Mouse (Mus musculus): ENCODE measurements around the gene Lyg1.
"Not testable (repeated sequence)": the region's sequence is repeated elsewhere in the genome, so short reads cannot be mapped to it uniquely, and the experiment has no call there.

Lyg1 gene

GRCm38 (mm10) chr1:37957659-37958058 is at the start of gene Lyg1:
Gene Lyg1, minus strand, starts transcription at chr1:37957759.
- in situ Hi-C loops (cut with MboI; ENCODE audit: low sequenced_read_pairs), result no loop called here

GRCm38 (mm10) chr1:38006741-38007140 is 49.2 kb upstream of the Lyg1 start:
- in situ Hi-C loops (cut with MboI; ENCODE audit: low sequenced_read_pairs), result no loop called here

DNA sequence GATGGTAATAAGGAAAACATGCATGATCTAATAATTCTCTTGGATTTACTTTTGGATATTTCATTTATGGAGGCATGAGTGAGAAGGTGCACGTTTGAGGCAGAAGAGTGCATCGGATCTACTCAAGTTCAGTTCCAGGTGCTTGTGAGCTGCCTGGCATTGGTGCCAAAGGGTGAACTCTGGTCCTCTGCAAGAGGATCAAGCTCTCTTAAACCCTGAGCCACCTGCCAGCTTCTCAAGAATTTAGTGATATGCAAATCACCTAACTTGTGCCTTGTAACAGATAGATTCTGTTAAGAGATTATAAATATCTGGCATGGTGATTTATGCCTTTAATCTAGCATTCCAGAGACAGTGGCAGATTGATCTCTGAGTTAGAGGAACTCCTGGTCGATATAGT is 45.5 kb upstream of the Lyg1 start:
- in situ Hi-C loops (cut with MboI; ENCODE audit: low sequenced_read_pairs), result no loop called here

DNA sequence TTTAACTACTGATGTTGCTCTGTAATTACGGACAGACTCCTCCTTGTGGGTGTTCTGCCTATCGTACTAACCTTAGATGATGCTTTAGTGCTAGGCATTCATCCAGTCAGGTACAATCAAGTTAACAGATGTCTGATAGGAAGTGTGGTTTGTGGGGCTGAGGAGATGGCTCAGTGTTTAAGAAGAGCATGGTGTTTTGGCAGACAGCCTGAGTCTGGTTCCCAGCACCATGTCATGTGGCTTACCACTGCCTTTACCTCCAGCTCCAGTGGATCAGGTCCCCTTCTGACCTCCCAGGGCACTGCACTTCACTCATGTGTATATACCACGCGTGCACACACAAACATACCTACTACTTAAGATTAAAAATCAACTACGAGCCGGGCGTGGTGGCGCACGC is 44.4 kb upstream of the Lyg1 start:
- in situ Hi-C loops (cut with MboI; ENCODE audit: low sequenced_read_pairs), result no loop called here

- in situ Hi-C loops (cut with MboI; ENCODE audit: low sequenced_read_pairs), result no loop called here
These were observed 43.3 kb upstream of the Lyg1 start for GRCm38 (mm10) chr1:38000844-38001243.

- in situ Hi-C loops (cut with MboI; ENCODE audit: low sequenced_read_pairs), result no loop called here
These were observed 42.0 kb upstream of the Lyg1 start for GRCm38 (mm10) chr1:37999552-37999951.

GRCm38 (mm10) chr1:37998371-37999199 is 41.0 kb upstream of the Lyg1 start:
- in situ Hi-C loops (cut with MboI; ENCODE audit: low sequenced_read_pairs), result no loop called here

GRCm38 (mm10) chr1:37997867-37998266 is 40.3 kb upstream of the Lyg1 start, which contains the start of the genes Txndc9 and Eif5b:
Gene Txndc9, minus strand, starts transcription at chr1:37997893.
Gene Eif5b, plus strand, starts transcription at chr1:37998010.
- in situ Hi-C loops (cut with MboI; ENCODE audit: low sequenced_read_pairs), result no loop called here

- in situ Hi-C loops (cut with MboI; ENCODE audit: low sequenced_read_pairs), result no loop called here
These were observed 39.4 kb upstream of the Lyg1 start for GRCm38 (mm10) chr1:37996877-37997484.

- in situ Hi-C loops (cut with MboI; ENCODE audit: low sequenced_read_pairs), result no loop called here
These were observed 38.7 kb upstream of the Lyg1 start for GRCm38 (mm10) chr1:37996226-37996625.

- in situ Hi-C loops (cut with MboI; ENCODE audit: low sequenced_read_pairs), result no loop called here
These were observed 30.3 kb upstream of the Lyg1 start for GRCm38 (mm10) chr1:37987856-37988255.

GRCm38 (mm10) chr1:37985764-37986323 is 28.3 kb upstream of the Lyg1 start:
- in situ Hi-C loops (cut with MboI; ENCODE audit: low sequenced_read_pairs), result no loop called here

GRCm38 (mm10) chr1:37984326-37984725 is 26.8 kb upstream of the Lyg1 start:
- in situ Hi-C loops (cut with MboI; ENCODE audit: low sequenced_read_pairs), result no loop called here

- in situ Hi-C loops (cut with MboI; ENCODE audit: low sequenced_read_pairs), result no loop called here
These were observed 19.7 kb upstream of the Lyg1 start for GRCm38 (mm10) chr1:37977303-37977702.

GRCm38 (mm10) chr1:37976666-37977065 is 19.1 kb upstream of the Lyg1 start:
- in situ Hi-C loops (cut with MboI; ENCODE audit: low sequenced_read_pairs), result not testable (repeated sequence)

GRCm38 (mm10) chr1:37971520-37971919 is 14.0 kb upstream of the Lyg1 start:
- in situ Hi-C loops (cut with MboI; ENCODE audit: low sequenced_read_pairs), result no loop called here

GRCm38 (mm10) chr1:37968746-37969145 is 11.2 kb upstream of the Lyg1 start:
- in situ Hi-C loops (cut with MboI; ENCODE audit: low sequenced_read_pairs), result no loop called here

GRCm38 (mm10) chr1:37965571-37965970 is 8.0 kb upstream of the Lyg1 start:
- in situ Hi-C loops (cut with MboI; ENCODE audit: low sequenced_read_pairs), result no loop called here

DNA sequence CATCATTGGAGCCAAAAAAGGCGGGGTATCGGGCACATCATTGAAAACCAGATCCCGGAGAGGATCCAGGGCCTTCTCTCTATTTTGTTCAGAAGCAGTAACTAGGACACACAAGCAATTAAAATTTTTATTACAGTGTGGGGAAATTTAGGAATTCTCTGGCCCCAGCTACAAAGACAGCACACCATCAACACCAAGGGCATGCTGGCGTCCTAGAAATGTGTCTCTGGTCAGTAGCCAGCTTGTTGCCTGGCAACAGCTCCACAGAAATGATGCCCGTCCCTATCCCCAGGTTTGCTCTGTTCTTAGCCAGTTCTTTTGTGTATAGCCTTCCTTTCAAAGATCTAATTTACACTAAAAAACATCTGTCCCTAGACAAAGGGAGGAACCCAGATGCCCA is 1.9 kb upstream of the Lyg1 start:
- in situ Hi-C loops (cut with MboI; ENCODE audit: low sequenced_read_pairs), result no loop called here

GRCm38 (mm10) chr1:37958516-37958915 is 957 bp upstream of the Lyg1 start:
- in situ Hi-C loops (cut with MboI; ENCODE audit: low sequenced_read_pairs), result no loop called here

DNA sequence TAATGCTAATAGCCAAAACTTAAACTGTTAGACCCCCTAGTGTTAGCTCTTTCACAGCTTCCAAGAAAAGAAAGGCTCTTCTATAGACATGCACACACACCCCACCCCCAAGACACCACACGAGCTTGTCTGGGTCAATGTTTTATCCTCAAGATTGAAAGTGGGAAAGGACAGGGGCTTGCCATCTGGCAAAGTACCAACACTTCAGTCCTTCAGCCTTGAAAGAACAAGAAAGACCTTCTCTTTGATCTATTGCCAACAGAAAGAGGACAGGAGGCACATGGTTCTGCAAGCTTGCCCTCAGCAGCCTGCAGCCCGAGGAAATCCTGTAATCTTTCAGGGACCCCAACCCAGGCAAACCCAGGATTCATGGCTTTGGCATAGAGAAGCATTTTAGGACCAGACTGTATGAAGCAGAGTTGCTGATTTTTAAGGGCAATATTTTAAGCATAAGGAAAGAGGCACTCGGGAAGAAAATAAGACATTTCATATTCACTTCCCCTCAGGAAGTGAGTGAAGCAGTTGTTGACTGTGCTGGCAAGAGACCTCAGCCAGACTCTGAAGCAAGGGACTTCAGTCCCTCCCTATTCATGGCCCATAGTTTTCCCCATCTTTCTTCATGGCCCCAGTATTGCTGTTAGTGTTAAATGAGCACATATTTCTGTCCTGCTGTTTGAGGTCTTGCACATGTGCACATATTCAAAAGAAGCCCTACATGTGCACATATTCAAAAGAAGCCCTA is 698 bp downstream of the Lyg1 start:
- in situ Hi-C loops (cut with MboI; ENCODE audit: low sequenced_read_pairs), result no loop called here
